Mouse (Mus musculus): ENCODE measurements around the gene Fmo3. TPM values are rescaled to one million over a fixed set of nuclear protein-coding genes. Genes with fewer than 3 reads are reported as not detected.

Gene Fmo3
- polyA plus RNA-seq, 1 experiment from 2014 or later: not detected

DNA sequence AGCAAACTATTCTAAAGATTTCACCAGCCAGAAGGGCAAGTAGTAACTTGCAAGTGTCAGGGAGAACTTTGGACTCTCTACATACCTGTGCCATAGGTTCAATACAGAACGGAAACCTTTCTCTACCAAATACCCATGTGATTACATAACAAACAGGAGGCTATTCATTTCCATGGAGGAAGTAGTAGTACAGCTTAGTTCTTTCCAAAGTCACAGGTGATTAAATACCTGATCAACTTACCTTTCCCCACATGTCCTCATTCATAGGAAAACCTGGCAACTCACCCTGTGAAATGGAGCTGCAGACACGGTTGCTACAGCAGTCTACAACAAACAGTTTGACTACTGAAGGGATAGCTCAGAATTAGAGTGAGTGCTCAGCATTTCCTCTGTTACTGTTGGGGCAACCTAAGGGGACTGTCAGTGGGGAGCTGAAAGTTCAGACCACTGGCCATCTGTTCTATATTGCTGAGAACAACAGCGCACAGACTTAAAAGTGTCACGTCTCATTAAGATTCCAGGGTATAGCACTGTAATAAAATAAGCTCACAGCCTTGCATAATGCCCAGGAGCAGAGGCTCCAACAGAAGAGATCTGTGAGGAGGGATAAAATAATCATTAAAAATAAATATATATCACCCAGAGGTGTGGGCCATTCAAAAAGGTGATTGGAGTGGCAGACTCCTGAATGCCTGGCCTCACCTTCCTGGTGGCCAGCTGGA is 37.3 kb downstream of the Fmo3 start:
- H3K4me1 ChIP-seq: peaks cover 3% of the 10 kb centered on the region; the same call in 1 of the 2 replicates
- H3K4me3 ChIP-seq: no peak overlapping the region
- WGBS: 71% methylated on average over 4 of the region's 4 CpGs
- no peak overlapping the region for H3K4me2 ChIP-seq
- no peaks in the 10 kb centered on the region for H3K9me3 ChIP-seq
- ATAC-seq (replicated peaks): no peak; the same call in 1 of the 2 replicates
- no peaks in the 10 kb centered on the region for H3K27me3 ChIP-seq (replicated peaks)
- H3K36me3 ChIP-seq (replicated peaks): no peaks in the 10 kb centered on the region
- no peak overlapping the region for H3K27ac ChIP-seq
- no peak overlapping the region for H3K9ac ChIP-seq

DNA sequence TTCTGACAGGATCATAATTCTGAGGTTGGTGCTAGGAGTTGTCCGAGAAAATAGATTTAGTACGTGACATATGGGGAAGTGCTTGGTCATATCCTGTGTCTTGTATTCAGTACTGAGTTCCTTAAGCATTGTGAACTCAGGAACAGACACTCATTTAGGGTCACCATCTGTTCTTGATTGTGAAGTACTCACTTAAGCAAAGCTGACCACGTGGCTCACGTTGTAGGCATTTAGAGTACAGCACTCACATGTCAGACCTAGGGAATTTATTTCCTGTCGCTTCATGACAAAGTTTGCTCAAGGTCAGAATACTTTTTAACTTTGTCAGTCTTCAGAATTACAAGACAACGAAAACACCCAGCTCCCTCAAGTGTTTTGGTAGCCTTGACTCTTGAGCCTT is 40.6 kb downstream of the Fmo3 start:
- Histone ChIP-seq H3K27me3 (replicated peaks) (no peaks in the 10 kb centered on the region), H3K9ac (no peak overlapping the region), H3K4me1 (peaks cover 3% of the 10 kb centered on the region; the same call in 1 of the 2 replicates), H3K4me3 (no peak overlapping the region), H3K36me3 (replicated peaks) (no peaks in the 10 kb centered on the region), H3K4me2 (no peak overlapping the region), H3K9me3 (no peaks in the 10 kb centered on the region), H3K27ac (no peak overlapping the region)
- 79% methylated on average over 6 of the region's 6 CpGs for WGBS
- no peak for ATAC-seq (replicated peaks)

DNA sequence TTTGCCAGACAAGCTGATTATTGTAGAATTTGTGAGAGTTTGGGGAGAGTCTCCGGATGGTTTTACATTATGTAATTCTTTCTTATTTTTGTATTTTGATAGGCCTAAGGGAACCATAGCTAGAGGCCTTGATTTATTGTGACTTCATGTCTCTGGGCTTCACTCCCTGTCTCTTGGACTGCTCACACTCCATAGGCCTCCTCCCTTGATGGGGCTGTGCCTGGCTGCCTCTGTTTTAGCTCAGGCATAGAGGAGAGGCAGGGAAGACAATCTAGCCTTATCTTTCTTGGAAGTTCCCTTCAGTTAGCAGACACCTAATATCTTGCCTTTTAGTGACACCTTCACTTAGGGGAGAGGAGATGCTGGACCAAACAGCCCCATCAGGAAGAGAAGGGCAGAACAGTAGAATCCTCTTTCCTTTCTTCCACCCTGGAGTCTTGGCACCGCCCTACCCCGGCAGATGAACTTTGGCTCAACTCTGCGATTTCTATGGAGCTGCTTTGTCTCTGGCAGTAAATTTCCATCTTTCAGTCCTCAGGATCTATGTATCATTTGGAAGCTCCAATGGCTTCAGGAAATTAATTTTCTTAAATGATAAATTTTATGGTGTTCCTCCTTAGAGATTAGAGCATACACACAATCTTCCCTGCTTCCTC is 45.5 kb downstream of the Fmo3 start:
- Histone ChIP-seq H3K4me2 (no peak overlapping the region), H3K36me3 (replicated peaks) (no peaks in the 10 kb centered on the region), H3K4me1 (no peaks in the 10 kb centered on the region), H3K27me3 (replicated peaks) (no peaks in the 10 kb centered on the region), H3K9me3 (no peaks in the 10 kb centered on the region), H3K9ac (no peak overlapping the region), H3K4me3 (no peak overlapping the region), H3K27ac (no peak overlapping the region)
- 90% methylated on average over 4 of the region's 4 CpGs for WGBS
- no peak for ATAC-seq (replicated peaks)

DNA sequence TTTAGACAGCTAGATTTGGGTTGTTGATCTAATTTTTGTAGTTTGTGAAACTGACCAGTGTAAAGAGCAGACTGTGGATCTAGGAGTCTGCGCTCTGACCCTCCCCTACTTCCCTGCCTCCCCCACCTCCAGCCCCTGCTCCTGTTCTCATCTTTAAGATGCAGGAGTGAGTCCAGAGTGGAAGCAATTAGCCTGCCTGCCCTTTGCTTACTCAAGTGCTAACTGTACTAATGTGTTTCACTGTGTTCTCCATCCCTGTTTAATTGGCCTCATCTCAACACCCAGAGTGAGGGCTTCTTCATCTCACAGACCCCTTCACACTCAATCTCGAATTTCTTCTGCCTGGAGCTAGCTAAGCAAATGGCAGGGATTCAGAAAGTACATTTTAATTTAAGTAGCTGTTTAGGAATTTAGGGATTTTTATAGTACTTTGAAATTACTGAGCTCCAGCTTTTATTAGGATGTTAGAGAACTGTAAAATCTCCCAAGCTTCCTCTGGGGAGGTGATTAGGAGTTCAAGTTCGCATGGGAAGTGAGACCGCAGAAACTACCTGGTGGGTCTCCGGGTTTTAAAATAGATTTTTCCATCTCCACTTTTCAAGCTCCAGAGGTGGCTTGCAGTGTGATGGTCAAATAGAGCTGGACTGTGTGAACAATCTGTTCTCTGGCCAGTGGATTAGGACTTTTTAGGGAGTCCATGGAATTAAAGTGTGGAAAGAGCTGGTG is 46.2 kb downstream of the Fmo3 start:
- WGBS: 75% methylated on average over 5 of the region's 5 CpGs
- Histone ChIP-seq H3K27me3 (replicated peaks) (no peaks in the 10 kb centered on the region), H3K9ac (no peak overlapping the region), H3K4me3 (no peak overlapping the region), H3K4me1 (no peaks in the 10 kb centered on the region), H3K9me3 (no peaks in the 10 kb centered on the region), H3K36me3 (replicated peaks) (no peaks in the 10 kb centered on the region), H3K4me2 (no peak overlapping the region), H3K27ac (no peak overlapping the region)
- no peak for ATAC-seq (replicated peaks)

- 90% methylated on average over 6 of the region's 6 CpGs for WGBS
- no peaks in the 10 kb centered on the region for H3K27me3 ChIP-seq (replicated peaks)
These were observed 46.9 kb downstream of the Fmo3 start, which contains the start of gene Fmo6 for GRCm38 (mm10) chr1:162937415-162937814. Gene Fmo6 (minus strand): TSS chr1:162937515.

DNA sequence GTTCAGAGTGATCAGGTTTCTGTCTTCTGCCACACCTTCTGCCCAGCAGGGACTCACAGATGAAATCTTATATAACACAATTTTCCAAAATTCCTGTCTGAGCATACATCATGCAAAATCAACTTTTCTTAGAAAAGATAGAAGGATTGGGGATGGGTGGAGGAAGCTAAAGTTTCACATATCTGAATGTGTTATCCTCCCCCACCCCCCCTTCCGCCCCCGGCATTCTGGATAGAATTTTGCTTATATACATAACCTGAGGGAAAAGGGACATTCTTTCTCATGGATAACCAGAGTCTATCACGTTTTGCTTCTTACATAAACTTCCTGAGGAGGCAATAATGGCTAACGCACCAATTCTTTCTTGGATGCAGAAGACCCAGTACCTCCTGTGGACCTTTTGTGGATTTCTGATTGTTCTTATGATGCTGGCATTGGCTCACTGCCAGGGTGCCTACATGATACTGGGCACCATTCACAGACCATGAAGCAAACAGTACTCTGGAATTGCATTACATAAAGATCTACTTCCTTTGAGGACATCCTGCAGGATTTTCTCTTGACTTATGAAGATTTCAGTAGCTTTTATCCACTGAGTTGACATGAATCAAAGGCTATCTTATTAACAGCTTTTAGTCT is 49.8 kb downstream of the Fmo3 start:
- H3K27me3 ChIP-seq (replicated peaks): no peaks in the 10 kb centered on the region
- H3K4me1 ChIP-seq: no peaks in the 10 kb centered on the region
- no peak overlapping the region for H3K27ac ChIP-seq
- ATAC-seq (replicated peaks): no peak
- WGBS: 83% methylated on average over 4 of the region's 4 CpGs
- no peak overlapping the region for H3K4me2 ChIP-seq
- no peaks in the 10 kb centered on the region for H3K36me3 ChIP-seq (replicated peaks)
- H3K9ac ChIP-seq: no peak overlapping the region
- no peaks in the 10 kb centered on the region for H3K9me3 ChIP-seq
- H3K4me3 ChIP-seq: no peak overlapping the region

More at GRCm38 (mm10) chr1:162937415-162937814, 46.9 kb downstream of the Fmo3 start, which contains the start of gene Fmo6:
- Histone ChIP-seq H3K4me3 (no peak within 1 kb of the TSS), H3K36me3 (replicated peaks) (no peaks in the 10 kb centered on the region), H3K9me3 (no peaks in the 10 kb centered on the region), H3K27ac (no peak within 1 kb of the TSS), H3K4me1 (no peaks in the 10 kb centered on the region), H3K9ac (no peak within 1 kb of the TSS), H3K4me2 (no peak within 1 kb of the TSS)
- ATAC-seq (replicated peaks): no peak

- H3K9me3 ChIP-seq: no peaks in the 10 kb centered on the region
- H3K36me3 ChIP-seq (replicated peaks): no peaks in the 10 kb centered on the region
- H3K4me3 ChIP-seq: no peak overlapping the region
- H3K27me3 ChIP-seq (replicated peaks): no peaks in the 10 kb centered on the region
- H3K9ac ChIP-seq: no peak overlapping the region
- ATAC-seq (replicated peaks): no peak
- 89% methylated on average over 4 of the region's 4 CpGs for WGBS
- H3K4me2 ChIP-seq: no peak overlapping the region
- no peak overlapping the region for H3K27ac ChIP-seq
- no peaks in the 10 kb centered on the region for H3K4me1 ChIP-seq
These were observed 51.9 kb downstream of the Fmo3 start for GRCm38 (mm10) chr1:162932386-162932785.

GRCm38 (mm10) chr1:162931880-162932279 is 52.4 kb downstream of the Fmo3 start:
- Histone ChIP-seq H3K27ac (no peak overlapping the region), H3K4me2 (no peak overlapping the region), H3K4me1 (no peaks in the 10 kb centered on the region), H3K36me3 (replicated peaks) (no peaks in the 10 kb centered on the region), H3K4me3 (no peak overlapping the region), H3K9me3 (no peaks in the 10 kb centered on the region), H3K9ac (no peak overlapping the region), H3K27me3 (replicated peaks) (no peaks in the 10 kb centered on the region)
- no peak for ATAC-seq (replicated peaks)
- 84% methylated on average over 5 of the region's 5 CpGs for whole genome bisulfite sequencing

DNA sequence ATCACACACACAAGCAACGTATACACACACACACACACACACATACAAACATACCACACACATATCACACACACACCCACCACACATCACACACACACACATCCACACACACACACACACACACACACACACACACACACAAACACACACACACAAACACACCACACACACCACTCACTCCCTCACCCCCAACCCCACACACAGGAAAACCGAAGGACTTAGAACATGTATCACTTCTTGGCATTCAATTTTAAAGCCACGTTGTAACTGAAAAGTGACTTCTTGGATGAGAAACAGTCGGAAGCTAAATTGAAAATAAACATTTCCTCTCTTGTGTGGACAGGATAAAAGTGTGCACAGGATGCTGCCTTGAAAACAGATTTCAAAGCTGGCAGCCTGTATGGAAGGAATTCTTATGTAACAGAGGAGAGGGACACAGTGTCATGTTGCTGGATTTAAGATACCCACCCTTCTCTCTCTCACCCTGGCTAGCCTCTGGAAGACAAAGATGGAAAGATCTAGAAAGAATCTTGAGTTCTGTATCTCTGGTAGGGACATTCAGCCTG is 52.9 kb downstream of the Fmo3 start:
- Histone ChIP-seq H3K9ac (no peak overlapping the region), H3K27me3 (replicated peaks) (no peaks in the 10 kb centered on the region), H3K36me3 (replicated peaks) (no peaks in the 10 kb centered on the region), H3K4me2 (no peak overlapping the region), H3K9me3 (no peaks in the 10 kb centered on the region), H3K4me1 (no peaks in the 10 kb centered on the region), H3K27ac (no peak overlapping the region), H3K4me3 (no peak overlapping the region)
- ATAC-seq (replicated peaks): no peak
- 83% methylated on average over 4 of the region's 4 CpGs for WGBS

GRCm38 (mm10) chr1:162930631-162931030 is 53.7 kb downstream of the Fmo3 start:
- no peaks in the 10 kb centered on the region for H3K9me3 ChIP-seq
- no peak overlapping the region for H3K4me2 ChIP-seq
- H3K4me1 ChIP-seq: no peaks in the 10 kb centered on the region
- ATAC-seq (replicated peaks): no peak
- WGBS: 69% methylated on average over 2 of the region's 2 CpGs
- no peak overlapping the region for H3K9ac ChIP-seq
- no peak overlapping the region for H3K4me3 ChIP-seq
- H3K36me3 ChIP-seq (replicated peaks): no peaks in the 10 kb centered on the region
- H3K27ac ChIP-seq: no peak overlapping the region
- H3K27me3 ChIP-seq (replicated peaks): no peaks in the 10 kb centered on the region

DNA sequence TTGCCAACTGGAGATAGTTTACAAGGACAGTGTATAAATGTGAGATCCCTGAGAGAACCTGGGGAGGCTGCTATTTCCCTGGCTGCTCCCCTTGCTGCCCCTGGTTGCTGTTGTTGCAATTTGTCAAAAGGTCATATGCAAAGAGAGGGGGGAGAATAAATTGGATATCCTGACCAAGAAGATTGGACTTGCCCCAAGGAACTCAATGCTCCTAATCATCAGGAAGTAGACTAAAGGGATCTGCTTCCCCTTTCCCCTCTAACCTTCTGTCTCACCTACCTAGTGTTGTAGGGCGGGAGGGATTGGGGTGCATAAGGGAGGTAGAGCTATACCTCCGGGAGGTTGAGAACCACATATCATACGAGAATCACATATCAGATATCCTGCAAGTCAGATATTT is 55.2 kb downstream of the Fmo3 start:
- H3K4me3 ChIP-seq: no peak overlapping the region
- no peak for ATAC-seq (replicated peaks)
- no peak overlapping the region for H3K4me2 ChIP-seq
- WGBS: 83% methylated on average over 3 of the region's 3 CpGs
- H3K9me3 ChIP-seq: no peaks in the 10 kb centered on the region
- H3K27ac ChIP-seq: no peak overlapping the region
- no peak overlapping the region for H3K9ac ChIP-seq
- no peaks in the 10 kb centered on the region for H3K4me1 ChIP-seq
- H3K27me3 ChIP-seq (replicated peaks): no peaks in the 10 kb centered on the region
- H3K36me3 ChIP-seq (replicated peaks): no peaks in the 10 kb centered on the region

DNA sequence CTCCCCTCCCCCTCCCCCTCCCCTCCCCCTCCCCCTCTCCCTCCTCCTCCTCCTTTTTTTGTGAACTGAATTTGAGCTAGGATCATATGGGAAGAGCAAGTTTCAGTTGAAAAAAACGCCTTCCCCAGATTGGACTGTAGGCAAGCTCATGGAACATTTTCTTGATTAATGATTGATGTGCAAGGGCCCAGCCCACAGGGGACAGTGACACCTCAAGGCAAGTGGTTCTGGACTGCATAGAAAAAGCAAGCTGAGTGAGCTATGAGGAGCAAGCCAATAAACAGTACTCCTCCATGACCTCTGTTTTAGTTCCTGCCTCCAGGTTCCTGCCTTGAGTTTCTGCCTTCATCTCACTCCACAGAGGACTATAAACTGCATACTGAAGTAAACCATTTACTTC is 59.2 kb downstream of the Fmo3 start:
- no peaks in the 10 kb centered on the region for H3K9me3 ChIP-seq
- H3K4me3 ChIP-seq: no peak overlapping the region
- ATAC-seq (replicated peaks): no peak
- no peak overlapping the region for H3K27ac ChIP-seq
- H3K9ac ChIP-seq: no peak overlapping the region
- WGBS: 71% methylated on average over 1 of the region's 1 CpGs
- no peak overlapping the region for H3K4me2 ChIP-seq
- no peaks in the 10 kb centered on the region for H3K36me3 ChIP-seq (replicated peaks)
- H3K27me3 ChIP-seq (replicated peaks): no peaks in the 10 kb centered on the region
- no peaks in the 10 kb centered on the region for H3K4me1 ChIP-seq

Data from midbrain, embryonic 15.5 days (tissue).